Mouse (Mus musculus) right cerebral cortex, adult 2 months (tissue): ENCODE measurements at regions not wholly inside any gene's neighbourhood (a gene's known extent, or its start where the extent isn't known, plus 50 kb on each side); places are given as distances from the start of the nearest gene placed in this dataset.

ENCODE experiments used
- DNase-seq, 2 experiments: peaks; one replicate each; pipeline ENCODE4 v3.0.0; 2021 to 2022; ENCODE audit warnings: low spot score in 2 of 2

GRCm38 (mm10) chr15:61297447-61298208, 374.8 kb upstream of the A1bg start:
- no peak for DNase-seq

- DNase-seq, result no peak
Observed at GRCm38 (mm10) chr15:61294616-61295015, 371.8 kb upstream of the A1bg start.

GRCm38 (mm10) chr15:61294131-61294530, 371.3 kb upstream of the A1bg start:
- no peak for DNase-seq

GRCm38 (mm10) chr15:61268766-61269165, 346.0 kb upstream of the A1bg start:
- DNase-seq, result no peak

- DNase-seq, result no peak
Observed at GRCm38 (mm10) chr15:61259047-61259446, 336.2 kb upstream of the A1bg start.

GRCm38 (mm10) chr15:61244511-61244910, 321.7 kb upstream of the A1bg start:
- DNase-seq, result no peak

GRCm38 (mm10) chr15:61242161-61242681, 319.4 kb upstream of the A1bg start:
- DNase-seq, result no peak

GRCm38 (mm10) chr15:61241741-61242140, 318.9 kb upstream of the A1bg start:
- no peak for DNase-seq

- DNase-seq, result no peak
Observed at GRCm38 (mm10) chr15:61240344-61240743, 317.5 kb upstream of the A1bg start.

GRCm38 (mm10) chr15:61239414-61239813, 316.6 kb upstream of the A1bg start:
- no peak for DNase-seq

GRCm38 (mm10) chr15:61238996-61239395, 316.2 kb upstream of the A1bg start:
- DNase-seq, result no peak

GRCm38 (mm10) chr15:61229579-61229978, 306.8 kb upstream of the A1bg start:
- no peak for DNase-seq

GRCm38 (mm10) chr15:61222923-61223322, 300.1 kb upstream of the A1bg start:
- no peak for DNase-seq

GRCm38 (mm10) chr15:61210161-61210560, 287.3 kb upstream of the A1bg start:
- DNase-seq, result no peak

GRCm38 (mm10) chr15:61189981-61190380, 267.2 kb upstream of the A1bg start:
- DNase-seq, result no peak

- no peak for DNase-seq
Observed at GRCm38 (mm10) chr15:61189481-61189880, 266.7 kb upstream of the A1bg start.

- DNase-seq, result no peak
Observed at GRCm38 (mm10) chr15:61184597-61184963, 261.8 kb upstream of the A1bg start.

- DNase-seq, result no peak
Observed at GRCm38 (mm10) chr15:61183751-61184596, 261.2 kb upstream of the A1bg start.

- no peak for DNase-seq
Observed at GRCm38 (mm10) chr15:61183291-61183690, 260.5 kb upstream of the A1bg start.

- no peak for DNase-seq
Observed at GRCm38 (mm10) chr15:61168842-61169416, 246.1 kb upstream of the A1bg start.

GRCm38 (mm10) chr15:61165050-61165449, 242.2 kb upstream of the A1bg start:
- no peak for DNase-seq

- DNase-seq, result no peak
Observed at GRCm38 (mm10) chr15:61161397-61161796, 238.6 kb upstream of the A1bg start.
